11 mouse cellular contexts compared by ENCODE assay signal in genomic region chr17:62659501-62660175, GRCm38 (mm10).
DNase-seq lines count a peak whose midpoint lies in the region; ATAC-seq lines count a peak whose summit lies in the region.
"Had no signal": no experiment of that assay in that cellular context is flagged by ENCODE, and none has a peak within 500 bp of the region (broad histone marks: within the 10 kb centered on the region; RNA-seq: fewer than 3 reads in every experiment).

No protein-coding gene starts in this region.

- no peak overlapping the region for H3K4me3 ChIP-seq in forebrain, embryonic 13.5 days
- no peak overlapping the region for H3K4me3 ChIP-seq in neural tube, embryonic 12.5 days
- H3K4me3 ChIP-seq: erythroblast, embryonic 14.5 days; limb, embryonic 15.5 days had no signal

- no peaks in the 10 kb centered on the region for H3K36me3 ChIP-seq in forebrain, embryonic 13.5 days (ENCODE audit: poor library complexity, severe bottlenecking)
- H3K36me3 ChIP-seq in neural tube, embryonic 12.5 days: no peaks in the 10 kb centered on the region
- H3K36me3 ChIP-seq: limb, embryonic 15.5 days had no signal

- peak overlapping the region; percentile 43 for H3K4me2 ChIP-seq in forebrain, embryonic 13.5 days
- H3K4me2 ChIP-seq in neural tube, embryonic 12.5 days (replicated peaks): peak overlapping the region; percentile 18; the same call in 1 of the 2 replicates
- H3K4me2 ChIP-seq: limb, embryonic 15.5 days had no signal

- DNase-seq in cerebellum, adult 18-20 months: peak; percentile 7 to 9
- DNase-seq in layer of hippocampus, adult 8-10 months (ENCODE audit: low spot score in 2 of 2): peak; percentile 58 to 80
- no peak for DNase-seq in gastrocnemius, adult 18-20 months (ENCODE audit: low spot score)
- DNase-seq in lung, postnatal 4 days: no peak
- no peak for DNase-seq in thymus, adult 18-20 months
- no peak for DNase-seq in adrenal gland, postnatal 10 days

- ATAC-seq in forebrain, embryonic 13.5 days: peak; percentile 94
- ATAC-seq in neural tube, embryonic 12.5 days (ENCODE audit: low FRiP score, low read depth): peak; percentile 88
- ATAC-seq: Patski had no signal

- no peaks in the 10 kb centered on the region for H3K27me3 ChIP-seq in forebrain, embryonic 13.5 days
- no peaks in the 10 kb centered on the region for H3K27me3 ChIP-seq in neural tube, embryonic 12.5 days (replicated peaks)
- H3K27me3 ChIP-seq: limb, embryonic 15.5 days; Patski had no signal

- H3K27ac ChIP-seq in forebrain, embryonic 13.5 days: peak overlapping the region; percentile 51
- 0 out of 2 replicates have a peak overlapping the region, but pooled peaks have one; percentile 26 for H3K27ac ChIP-seq in neural tube, embryonic 12.5 days
- H3K27ac ChIP-seq: limb, embryonic 15.5 days had no signal

- H3K9me3 ChIP-seq in forebrain, embryonic 13.5 days (replicated peaks): no peaks in the 10 kb centered on the region
- H3K9me3 ChIP-seq in neural tube, embryonic 12.5 days: no peaks in the 10 kb centered on the region
- H3K9me3 ChIP-seq: limb, embryonic 15.5 days had no signal

- 12% methylated on average over 14 of the region's 14 CpGs for WGBS in forebrain, embryonic 13.5 days
- WGBS in neural tube, embryonic 12.5 days: 63% methylated on average over 14 of the region's 14 CpGs

- peaks cover 49% of the 10 kb centered on the region for H3K4me1 ChIP-seq in forebrain, embryonic 13.5 days
- peaks cover 24% of the 10 kb centered on the region for H3K4me1 ChIP-seq in neural tube, embryonic 12.5 days

- H3K9ac ChIP-seq in forebrain, embryonic 13.5 days: 0 out of 2 replicates have a peak overlapping the region, but pooled peaks have one; percentile 14
- no peak overlapping the region for H3K9ac ChIP-seq in neural tube, embryonic 12.5 days
- H3K9ac ChIP-seq: limb, embryonic 15.5 days had no signal

Comparison
In these comparisons a context has a peak if more than half of its experiments do, and no peak if none do; other contexts are left out.
1. DNase-seq: peak in cerebellum, adult 18-20 months (2 of 2) and layer of hippocampus, adult 8-10 months (2 of 2); none in gastrocnemius, adult 18-20 months (single experiment), lung, postnatal 4 days (0 of 2), thymus, adult 18-20 months (0 of 2) and adrenal gland, postnatal 10 days (single experiment).